Mouse (Mus musculus) mesoderm, embryonic 11.5 days (tissue): ENCODE results near the gene Tex29.
A peak's percentile ranks its signal among the peaks of the same experiment; 100 is the strongest.
"Not testable (repeated sequence)": the region's sequence is repeated elsewhere in the genome, so short reads cannot be mapped to it uniquely, and the experiment has no call there.

Experiments
- DNase-seq: peaks from one replicate; pipeline ENCODE4 v3.0.0-alpha.2; 2012; ENCODE audit warnings: low read depth, low spot score

Gene Tex29

GRCm38 (mm10) chr8:11831174-11831573, 9.1 kb upstream of the Tex29 start:
- DNase-seq: no peak

- DNase-seq: no peak
Measured at GRCm38 (mm10) chr8:11831939-11832338, 8.3 kb upstream of the Tex29 start.

GRCm38 (mm10) chr8:11833157-11833556, 7.1 kb upstream of the Tex29 start:
- DNase-seq: no peak

DNA sequence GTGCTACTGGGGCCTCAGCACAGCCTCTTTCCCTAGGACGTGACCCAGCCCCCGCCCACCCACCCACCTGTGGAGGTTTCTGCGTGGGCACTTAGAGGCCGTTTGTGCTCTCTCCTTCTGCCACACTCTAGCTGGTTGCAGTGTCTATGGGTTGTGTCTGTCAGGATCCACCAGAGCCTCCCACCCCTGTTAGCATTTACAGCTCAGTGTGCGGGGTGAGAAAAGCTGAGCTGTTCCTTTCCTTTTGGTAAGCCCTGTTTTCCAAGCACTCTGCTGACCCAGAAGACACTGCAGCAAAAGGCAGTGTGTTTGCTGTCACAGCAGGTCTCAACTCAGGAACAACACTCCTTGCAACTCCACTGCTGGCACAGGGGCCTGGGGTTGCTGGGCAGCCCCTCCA, 6.1 kb upstream of the Tex29 start:
- no peak for DNase-seq

DNA sequence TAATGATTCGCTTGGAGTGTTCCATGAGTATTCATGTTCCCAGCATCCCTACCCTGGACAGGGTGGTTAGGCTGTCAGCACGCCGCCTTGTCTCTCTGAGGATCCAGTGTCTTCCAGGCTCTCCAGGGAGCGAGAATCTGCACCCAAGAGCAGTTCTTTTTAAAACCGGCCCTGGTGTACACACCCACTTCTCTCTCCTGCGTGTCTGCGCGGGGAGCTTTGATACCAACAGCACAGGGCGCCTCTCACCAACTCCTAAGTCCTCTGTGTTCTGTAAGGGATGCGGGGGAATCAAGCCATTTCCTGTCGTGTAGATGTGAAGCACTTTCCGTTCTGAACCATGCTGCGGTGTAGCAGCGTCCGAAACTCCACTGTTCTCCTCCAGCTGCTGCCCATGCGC, 5.6 kb upstream of the Tex29 start:
- no peak for DNase-seq

DNA sequence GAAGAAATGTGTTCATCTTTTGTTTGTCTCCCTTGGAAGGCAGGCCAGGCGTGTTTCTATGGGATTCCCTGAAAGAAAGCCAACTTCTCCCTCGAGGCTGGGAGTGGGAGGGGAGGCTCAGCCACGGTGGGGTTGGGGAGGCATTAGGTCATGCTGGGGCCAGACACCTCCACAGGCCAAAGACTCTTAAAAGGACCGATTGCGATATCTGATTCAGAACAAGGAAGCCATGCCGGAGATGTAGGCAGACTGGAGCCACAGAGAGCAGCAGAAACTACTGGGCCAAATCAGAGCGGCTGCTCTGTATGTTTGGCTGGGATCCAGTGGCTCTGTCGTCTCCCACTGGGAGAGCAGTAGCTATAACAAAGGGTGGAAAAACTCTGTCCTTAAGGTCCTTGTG, 1.3 kb downstream of the Tex29 start:
- DNase-seq: no peak

- DNase-seq: no peak
Measured at GRCm38 (mm10) chr8:11842757-11843156, 2.5 kb downstream of the Tex29 start.

- DNase-seq: no peak
Measured at GRCm38 (mm10) chr8:11843677-11844315, 3.5 kb downstream of the Tex29 start.

GRCm38 (mm10) chr8:11844316-11844685, 4.0 kb downstream of the Tex29 start:
- no peak for DNase-seq

- no peak for DNase-seq
Measured at GRCm38 (mm10) chr8:11846807-11847206, 6.5 kb downstream of the Tex29 start.

- no peak for DNase-seq
Measured at GRCm38 (mm10) chr8:11867832-11868231, 27.6 kb downstream of the Tex29 start.

DNA sequence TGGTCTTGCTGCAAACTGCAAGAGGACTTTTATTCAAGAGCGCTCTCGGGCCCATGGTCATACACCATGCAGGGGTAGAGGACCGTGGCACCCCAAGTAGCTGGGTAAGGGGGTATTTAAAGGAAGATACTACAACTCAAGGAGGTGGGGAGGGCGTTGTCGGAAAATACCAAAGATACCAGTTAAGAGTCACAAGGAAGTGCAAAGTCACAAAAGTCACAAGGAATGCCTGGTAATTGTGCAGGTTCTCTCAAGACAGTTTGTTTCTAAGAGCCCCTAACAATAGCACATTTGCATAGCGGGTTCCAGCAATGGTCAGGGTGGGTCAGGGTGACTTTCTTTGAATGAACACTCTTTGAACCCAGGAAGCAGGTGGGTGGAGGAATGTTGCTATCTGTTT, 34.0 kb downstream of the Tex29 start:
- not testable (repeated sequence) for DNase-seq

- DNase-seq: no peak
Measured at GRCm38 (mm10) chr8:11884646-11885045, 44.4 kb downstream of the Tex29 start.

DNA sequence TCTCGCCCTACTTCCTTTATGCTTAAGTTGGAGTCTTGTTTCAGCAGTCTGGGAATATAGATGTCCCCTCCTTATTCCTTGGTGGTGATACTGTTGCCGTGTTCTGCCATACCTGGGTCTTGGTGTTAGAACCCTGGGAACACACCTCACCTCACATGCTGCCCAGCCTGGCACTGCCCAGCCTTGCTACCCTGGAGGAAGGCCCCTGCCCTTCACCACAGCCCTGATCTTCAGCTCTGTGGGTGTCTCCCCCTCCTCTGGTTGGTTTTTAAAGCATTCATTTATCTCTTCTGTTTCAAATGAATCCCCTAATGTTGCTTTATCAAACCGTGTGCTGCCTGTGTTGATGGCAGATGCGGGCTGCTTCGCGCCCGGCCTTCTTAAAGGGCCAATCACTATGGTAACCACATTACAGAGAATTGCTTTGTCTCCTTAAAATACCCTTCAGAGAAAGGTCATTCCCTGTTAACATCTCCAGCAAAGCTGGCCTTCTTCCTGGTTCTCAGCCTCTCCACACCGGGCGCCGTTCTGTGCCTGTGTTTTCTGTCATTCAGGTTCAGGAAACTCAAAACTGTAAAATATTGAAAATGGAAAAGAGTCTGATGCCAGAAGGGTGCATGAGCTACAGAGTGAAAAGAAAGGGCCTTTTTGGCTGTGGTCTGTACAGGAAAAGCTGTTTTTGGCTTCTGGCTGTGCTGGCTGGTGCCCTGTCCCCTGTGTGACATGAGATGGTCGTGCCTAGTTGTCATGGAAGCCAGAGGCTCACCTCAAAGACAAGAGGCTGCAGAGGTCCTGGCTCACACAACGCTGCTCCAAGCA, 45.8 kb downstream of the Tex29 start:
- peak; percentile 30 for DNase-seq

DNA sequence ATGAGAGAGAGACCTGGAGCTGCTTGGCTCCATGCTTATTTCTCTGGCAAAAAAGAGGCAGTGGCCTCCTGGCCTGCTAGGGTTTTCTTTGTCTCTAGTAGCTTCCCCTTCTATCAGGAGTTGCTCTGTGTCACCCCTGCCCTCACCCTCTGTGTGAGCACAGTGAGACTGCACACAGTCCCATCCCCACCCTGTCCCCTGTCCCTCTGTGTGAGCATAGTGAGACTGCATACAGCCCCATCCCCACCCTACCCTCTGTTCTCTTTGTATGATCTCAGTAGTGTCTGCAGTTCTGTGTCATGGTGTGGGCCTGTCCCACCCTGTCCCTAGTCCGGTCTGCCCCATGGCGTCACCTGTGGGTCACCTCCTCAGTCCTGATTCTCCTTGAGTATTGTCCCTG, 46.5 kb downstream of the Tex29 start:
- no peak for DNase-seq

- DNase-seq: peak; percentile 30
Measured at GRCm38 (mm10) chr8:11889156-11890018, 49.1 kb downstream of the Tex29 start.

DNA sequence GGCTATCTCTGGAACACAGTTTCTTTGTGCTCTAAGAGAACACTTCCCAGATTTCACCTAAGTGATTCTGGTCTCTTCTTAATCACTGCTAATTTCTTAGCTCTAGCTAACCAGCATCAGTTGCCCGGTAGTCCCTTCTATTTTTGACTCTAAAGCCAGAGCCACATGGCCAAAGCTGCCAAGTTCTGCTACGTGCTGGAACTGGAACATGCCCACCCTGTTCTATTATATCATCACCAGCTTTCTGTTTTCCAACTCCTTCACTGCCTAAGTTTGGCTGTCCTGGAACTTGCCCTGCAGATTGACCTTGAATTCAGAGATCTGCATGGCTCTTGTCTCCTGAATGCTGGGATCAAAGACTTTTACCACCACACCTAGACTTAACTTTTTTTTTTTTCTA, 52.5 kb downstream of the Tex29 start:
- no peak for DNase-seq

- peak; percentile 53 for DNase-seq
Measured at GRCm38 (mm10) chr8:11896022-11896662, 55.9 kb downstream of the Tex29 start.

DNA sequence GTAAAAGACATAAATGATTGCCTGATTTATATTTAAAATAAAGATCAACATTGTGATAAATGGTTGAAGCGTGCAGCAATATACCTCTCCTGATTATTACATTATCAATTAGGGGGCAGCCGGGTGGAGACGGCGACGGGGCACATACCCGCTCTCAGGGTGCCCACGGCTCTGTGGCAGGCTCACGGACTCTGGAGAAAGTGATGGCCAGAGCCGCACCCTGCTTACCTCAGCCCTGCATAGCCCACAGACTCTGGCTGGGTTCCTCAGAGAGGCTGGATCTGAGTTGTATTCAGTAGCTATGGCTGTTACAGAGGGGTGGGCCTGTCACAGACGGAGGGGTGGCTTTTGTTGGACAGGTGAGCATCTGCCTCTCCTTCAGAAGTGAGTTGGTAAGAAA, 56.4 kb downstream of the Tex29 start:
- DNase-seq: no peak

GRCm38 (mm10) chr8:11898814-11899213, 58.5 kb downstream of the Tex29 start:
- DNase-seq: no peak
